Mouse (Mus musculus) T-cell, adult 2 months (primary cell): ENCODE data around the gene Rora.

Experiments
- DNase-seq: peaks from one replicate; pipeline ENCODE4 v3.0.0; 2022; ENCODE audit warnings: low spot score

Gene Rora

DNA sequence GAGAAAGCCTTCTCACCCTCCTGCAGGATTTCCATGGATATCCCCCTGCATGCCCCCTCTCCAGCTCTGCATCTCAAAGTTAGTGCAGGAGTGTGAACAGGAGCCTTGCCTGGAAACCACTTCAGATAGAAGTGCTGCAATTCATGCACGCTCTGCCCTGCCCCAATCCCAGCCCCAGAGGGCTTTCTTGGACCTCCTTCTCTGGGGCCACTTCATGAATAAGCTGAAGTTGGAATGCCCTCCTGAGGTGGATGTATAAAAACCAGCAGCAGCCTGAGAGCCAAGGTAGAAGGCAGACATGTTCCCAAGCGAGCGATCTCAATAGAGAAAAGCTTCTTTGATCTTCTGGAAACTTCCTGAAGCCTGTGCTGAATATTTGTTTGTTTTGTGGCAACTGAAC, 572.8 kb downstream of the Rora start:
- no peak for DNase-seq

DNA sequence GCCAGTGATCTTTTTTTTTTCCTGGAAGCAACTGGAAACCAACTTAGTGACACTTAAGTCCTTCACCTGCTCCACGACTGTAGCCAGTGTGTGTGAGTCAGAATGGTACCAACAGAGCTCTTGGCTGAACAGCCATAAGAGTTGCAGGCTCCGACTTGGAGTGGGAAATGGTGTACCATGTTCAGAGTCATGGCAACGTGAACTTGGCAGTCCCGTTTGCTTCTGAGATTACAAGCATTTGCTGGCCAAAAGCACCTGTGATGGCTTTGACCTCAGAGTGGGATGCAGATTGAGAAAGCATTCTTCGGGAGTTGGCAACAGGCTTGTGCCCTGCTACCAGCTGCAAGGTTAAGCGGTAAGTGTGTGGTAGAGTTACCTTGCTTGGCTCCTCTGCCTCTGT, 574.2 kb downstream of the Rora start:
- DNase-seq = no peak

DNA sequence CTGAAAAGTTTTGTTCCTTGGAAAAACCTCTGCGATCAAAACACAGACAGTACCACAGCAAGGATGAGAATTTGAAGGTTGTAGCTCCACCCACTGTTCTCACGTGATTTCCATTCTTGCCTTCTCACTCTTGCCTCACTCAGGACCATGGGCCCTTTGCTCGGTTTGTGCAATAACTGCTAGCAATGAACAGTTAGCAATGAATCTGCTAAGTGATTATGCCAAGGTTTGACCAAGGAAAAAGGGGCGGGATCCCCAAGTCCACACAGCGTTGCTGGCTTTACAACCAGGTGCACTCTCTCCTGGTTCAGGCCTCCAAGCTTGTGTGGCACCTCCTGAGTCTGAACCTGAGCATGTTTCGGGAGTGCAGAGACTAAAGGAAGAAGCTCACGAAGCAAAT, 576.3 kb downstream of the Rora start:
- DNase-seq = no peak

DNA sequence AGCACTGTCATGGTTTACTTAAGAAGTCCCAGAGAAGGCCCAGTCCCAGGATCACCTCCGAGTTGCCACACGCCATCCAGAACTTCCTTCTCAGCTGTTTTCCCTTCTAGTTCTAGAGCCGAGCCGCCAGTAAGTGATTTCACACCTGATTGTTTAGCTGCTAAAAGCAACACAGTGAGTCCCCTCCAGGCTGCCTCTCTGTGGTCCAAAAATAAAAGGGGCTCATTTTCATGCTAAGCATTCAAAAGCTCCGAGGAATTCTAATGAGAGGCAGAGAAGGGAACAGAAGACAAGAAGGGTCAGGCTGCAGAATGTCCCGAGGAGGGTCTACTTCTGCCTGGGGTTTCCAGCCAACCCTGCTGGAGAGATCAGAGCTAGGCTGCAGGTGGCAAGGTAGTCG, 580.9 kb downstream of the Rora start:
- no peak for DNase-seq

DNA sequence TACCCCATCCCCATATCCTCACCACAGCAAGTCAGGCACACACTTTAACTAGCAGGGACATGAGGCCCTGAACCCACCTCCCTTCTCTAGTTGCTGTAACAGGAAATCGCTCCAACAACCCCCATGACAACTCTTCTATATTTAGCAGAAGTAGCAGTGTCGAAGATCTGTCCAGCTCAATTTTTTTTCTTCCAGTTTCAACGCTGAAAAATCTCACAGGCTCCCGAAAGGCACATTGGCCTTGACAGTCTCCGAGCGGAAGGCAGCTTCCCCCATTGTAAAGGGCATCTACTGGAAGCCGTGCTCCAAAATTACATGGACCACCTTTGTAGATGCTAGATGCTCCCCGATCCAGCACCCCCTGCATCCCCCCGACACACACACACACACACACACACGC, 583.7 kb downstream of the Rora start:
- no peak for DNase-seq

DNA sequence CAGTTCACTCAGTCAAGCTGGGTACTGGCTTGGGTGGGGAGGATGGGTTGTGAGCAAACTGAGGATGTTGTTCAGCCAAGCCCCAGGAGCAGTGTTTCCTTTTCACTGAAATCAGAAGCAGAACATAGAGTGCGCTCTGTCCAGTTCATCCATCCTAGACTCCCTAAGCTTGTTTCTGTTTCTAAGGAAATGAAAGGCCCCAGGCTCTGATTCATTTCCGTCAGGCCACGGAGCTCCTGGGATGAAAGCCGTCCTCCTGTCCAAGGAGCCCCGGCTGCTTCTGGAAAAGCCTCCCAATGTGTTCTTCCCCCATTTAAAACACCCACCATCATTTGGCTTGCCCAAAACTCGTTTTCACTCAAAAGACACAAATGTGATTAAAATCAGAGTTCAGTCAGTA, 589.0 kb downstream of the Rora start:
- DNase-seq = no peak

DNA sequence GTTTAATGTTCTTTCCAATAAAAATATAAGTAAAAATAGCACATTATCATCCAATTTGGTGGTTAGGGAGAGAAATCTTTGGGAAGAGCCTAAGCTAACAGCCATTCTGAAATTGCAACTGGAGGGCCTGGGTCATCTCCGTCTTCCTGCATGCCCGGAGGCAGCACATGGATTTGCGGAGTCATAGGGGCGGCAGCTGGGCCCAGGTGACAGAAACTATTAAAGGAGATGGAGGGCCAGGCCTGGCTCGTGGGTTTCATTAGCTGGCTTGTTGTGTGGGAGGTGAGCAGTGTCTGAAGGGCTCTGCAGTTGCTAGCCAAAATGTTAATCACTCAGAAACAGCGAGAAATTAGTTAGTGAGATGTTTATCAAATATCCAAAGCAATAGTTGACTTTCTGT, 590.0 kb downstream of the Rora start:
- no peak for DNase-seq

DNA sequence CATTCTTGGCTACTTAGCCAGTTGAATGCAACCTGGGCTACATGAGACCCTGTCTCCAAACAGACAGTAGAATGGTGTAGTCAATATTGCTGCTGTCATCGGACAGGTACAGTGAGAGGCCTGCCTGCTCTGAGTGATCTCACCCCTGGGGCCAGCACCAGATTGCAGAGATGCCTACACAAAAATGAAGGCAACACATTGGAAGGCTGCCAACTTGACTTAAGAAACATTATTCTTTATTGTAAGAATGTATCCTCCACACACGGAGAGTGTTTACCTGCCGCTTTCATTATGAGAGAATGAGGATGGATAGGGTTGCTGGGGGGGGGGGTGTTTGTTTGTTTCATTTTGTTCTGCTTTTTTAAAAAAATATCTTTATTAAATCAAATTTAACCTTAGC, 592.6 kb downstream of the Rora start:
- no peak for DNase-seq

DNA sequence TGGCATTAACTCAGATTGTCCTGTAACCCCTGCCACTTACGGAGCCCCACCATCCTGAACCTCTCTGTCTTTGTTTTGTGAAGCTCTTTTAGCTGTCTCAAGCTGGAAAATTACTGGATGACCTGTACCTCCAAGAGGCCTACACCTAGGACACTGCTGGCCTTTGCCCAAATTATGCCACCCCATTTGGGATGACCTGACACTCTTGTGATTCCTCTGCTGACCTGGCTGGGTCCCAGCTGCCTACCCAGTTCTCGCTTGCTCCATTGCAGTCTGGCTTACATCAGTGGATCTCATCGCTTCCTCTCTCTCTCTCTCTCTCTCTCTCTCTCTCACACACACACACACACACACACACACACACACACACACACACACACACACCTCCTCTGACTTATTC, 596.0 kb downstream of the Rora start:
- DNase-seq = no peak

DNA sequence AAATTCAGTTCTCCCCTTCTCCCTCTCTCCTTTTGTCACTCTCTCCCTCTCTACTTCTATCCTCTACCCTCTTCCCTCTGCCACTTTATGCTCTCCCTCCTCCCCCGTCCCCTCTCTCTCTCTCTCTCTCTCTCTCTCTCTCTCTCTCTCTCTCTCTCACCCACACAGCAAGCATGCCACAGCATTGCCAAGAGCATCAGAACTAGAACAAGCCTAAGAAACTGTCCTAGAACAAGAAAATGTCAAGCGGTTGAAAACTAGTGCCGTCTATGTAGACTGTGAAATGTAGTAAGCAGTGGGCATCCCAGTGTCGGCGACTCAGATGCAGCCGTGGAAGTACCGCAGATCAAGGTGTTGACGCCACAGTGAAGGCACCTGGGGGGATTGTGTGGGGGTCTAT, 596.7 kb downstream of the Rora start:
- DNase-seq = no peak

DNA sequence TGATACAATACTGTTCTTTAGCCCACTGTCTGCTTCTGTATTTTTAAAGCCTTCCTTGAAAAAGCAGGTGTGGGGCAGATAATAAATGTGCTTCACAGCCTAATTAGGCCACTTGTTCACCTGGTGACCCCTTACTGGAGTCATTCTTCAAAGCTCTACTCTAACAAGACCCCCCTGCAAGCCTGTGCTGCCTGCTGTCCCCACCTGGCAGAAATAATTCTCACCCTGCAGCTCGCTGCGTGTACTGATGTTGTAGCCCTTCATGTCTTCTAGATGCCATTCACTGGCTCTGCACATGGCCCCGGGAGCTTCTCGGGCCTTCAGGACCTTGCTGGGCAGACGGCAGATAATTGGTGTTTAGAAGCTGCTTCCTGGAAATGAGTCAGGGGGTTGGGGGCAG, 604.9 kb downstream of the Rora start:
- DNase-seq = no peak

DNA sequence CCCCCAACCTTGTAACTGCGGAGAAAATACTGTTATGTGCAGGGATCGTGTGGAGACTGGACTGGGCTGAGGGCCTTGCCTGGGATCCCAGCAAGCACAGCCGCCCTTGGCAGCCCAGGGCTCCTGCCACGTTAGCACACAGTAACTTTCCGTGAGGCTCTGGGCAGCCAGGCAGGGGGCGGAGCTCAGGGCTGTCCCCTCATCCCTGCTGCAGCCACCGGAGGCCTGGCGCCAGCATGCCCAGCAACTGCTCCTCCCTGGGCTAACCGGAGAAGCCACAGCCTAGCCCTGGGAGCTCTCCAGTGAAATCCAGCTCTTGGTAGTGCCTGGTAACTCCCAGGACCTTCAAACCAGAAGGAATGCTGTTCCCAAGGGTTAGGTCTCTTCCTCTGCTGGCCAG, 605.8 kb downstream of the Rora start:
- no peak for DNase-seq

DNA sequence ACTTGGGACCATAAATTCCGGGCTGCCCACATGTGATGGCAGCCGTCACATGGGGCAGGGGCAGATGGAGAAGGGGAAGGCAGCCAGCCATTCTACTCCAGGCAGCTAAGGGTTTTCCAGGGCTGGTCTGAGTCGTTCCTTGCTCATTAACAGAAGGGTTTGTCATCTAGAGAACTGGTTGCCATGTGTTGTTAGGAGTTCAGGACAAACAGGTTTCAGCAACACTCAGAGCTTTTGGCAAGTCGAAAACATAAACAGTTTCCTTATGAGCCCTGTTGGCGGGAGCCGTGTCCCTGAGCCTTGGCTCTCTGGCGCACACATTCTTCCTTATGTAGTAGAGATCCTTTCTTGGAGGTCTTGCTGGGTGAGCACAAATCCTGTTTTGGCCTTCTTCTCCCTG, 611.6 kb downstream of the Rora start:
- no peak for DNase-seq

DNA sequence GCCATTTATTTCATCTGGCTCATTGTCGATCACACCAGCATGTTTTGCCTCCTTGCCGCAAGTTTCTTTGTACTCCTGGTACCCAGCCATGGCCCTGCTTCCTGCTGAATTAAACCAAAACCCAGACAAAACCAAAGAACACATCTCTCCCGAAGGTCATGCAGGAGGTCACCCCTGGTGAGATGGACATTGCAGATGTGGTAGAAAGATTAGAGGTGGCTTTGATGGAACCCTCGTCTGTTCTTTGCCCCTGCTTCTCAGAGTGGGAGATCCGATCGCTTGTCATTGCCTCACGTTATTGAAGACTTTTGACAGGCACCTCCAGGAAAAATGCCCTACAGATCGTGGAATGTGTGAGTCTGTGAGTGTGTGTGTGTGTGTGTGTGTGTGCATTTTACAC, 616.8 kb downstream of the Rora start:
- DNase-seq = no peak

DNA sequence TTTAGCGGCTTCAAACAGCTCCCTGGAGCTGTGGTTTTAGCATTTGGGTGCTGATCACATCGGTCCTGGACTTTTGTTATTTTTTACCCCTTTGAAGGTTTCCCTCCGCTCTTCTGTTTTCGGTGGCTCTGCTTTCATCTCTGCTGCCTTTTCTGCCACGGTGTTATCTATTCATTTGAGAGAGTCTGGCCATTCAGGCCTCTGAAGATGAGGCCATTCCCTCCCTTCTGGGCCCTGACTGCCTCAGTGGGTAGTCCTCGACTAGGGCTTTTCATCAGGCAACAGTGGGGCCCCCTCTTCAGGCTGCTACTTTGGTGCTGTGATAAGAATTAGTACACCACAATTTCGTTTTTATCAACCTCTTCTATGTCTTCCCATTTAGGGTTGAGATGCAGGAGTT, 617.3 kb downstream of the Rora start:
- DNase-seq = no peak

DNA sequence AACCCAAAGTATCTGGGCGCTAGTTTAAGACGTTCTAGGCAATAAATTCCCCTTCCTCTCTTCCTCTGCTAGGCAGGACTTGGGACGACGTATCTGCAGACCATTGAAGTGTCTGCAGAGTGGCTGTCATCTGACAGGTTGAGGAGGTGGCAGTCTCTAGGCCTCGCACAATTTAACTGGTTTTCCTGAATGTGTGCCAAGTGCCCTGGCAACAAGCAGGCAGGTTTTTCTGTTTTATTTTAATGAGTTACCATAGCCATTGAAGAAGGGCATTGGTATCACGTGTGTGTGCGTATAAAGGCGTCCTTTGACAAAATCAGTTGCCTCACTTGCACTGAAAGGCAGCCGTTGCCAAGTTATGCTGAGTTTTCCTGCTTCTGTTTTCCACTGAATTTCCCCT, 619.3 kb downstream of the Rora start:
- no peak for DNase-seq

DNA sequence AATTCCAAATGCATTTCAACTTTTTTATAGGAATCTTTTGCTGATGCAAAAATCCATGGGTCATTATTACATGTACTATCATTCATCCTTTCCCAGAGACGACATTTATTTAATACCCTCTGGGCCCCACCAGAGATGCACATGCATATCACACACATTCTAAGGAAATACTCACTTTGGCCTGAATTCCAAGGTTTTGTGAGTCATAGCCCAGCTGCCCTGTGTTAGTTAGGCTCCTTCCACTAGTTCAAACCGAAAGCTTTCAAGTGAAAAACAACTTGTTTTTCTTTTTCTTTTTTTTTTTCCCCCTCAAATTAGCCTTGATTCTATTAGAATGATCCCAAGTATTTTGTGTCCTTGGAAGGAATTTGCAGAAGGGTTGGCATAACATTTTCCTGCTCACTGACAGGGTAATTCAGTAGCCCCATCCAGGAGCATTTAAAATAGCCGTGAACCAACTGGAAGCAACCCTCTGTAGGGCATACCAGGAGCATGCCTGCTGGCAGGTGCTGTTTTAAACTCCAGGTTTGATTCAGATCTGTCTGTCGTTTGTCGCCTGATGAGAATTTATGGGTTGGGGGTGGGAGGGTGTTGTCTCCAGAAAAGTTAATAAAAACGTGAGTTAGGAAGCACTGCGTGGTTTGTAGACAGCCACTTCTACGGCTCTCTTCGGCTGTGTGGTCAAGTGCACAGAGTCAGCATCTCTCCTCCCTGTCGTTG, 621.3 kb downstream of the Rora start:
- no peak for DNase-seq

DNA sequence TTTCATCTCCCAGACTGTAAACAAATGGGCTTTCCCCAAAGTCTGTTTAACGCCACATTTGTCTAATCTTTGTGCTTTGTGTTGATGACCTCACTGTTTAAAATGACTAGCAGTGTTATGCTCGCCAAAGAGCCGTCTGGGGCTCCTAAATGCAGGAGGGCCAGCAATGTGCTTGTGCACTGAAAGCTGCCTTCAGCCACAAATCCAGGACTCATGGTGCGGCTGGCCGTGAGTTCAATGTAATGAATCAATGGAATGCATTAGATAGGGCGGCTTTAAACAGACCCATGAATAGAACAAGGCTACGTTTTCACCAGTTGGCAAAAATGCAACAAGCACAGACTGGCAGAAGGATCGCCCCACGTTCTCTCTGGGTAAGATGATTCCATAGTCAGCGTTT, 623.7 kb downstream of the Rora start:
- no peak for DNase-seq

DNA sequence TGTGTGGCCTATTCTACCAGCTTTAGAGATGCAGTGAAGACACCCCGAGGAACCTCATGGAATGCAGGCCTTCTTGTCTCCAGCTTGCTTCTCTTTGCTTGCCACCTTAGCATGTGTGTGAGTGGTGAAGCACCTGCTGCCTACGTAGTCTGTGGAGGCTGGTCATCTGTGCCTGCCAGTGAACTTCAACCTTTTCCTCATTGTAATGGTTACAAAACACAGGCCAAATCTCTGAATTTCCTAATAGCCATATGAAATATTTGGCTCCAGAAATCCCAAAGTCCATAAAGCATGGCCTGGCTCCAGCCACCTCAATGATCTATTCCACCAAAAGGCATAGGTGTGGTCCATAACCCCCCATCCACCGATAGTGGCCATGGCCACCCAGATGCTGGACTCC, 631.4 kb downstream of the Rora start:
- no peak for DNase-seq

DNA sequence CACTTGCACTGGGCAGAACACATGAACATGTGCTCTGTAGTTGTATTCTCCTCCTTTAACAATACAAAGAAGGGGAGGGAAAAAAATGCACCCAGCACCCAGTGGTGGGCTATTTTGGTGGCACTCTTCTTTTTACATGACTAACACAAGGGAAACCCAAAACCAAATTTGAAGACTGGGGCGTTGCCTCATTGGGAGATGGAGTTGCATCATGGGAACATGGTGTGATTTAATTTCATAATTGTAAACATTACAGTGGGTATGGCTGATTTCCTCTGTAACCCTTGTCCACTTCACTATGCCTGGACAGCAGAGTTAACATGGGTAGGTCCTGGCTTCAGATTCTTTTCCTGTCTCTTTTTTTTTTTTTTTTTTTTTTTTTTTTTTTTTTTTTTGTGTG, 634.5 kb downstream of the Rora start:
- DNase-seq = no peak

DNA sequence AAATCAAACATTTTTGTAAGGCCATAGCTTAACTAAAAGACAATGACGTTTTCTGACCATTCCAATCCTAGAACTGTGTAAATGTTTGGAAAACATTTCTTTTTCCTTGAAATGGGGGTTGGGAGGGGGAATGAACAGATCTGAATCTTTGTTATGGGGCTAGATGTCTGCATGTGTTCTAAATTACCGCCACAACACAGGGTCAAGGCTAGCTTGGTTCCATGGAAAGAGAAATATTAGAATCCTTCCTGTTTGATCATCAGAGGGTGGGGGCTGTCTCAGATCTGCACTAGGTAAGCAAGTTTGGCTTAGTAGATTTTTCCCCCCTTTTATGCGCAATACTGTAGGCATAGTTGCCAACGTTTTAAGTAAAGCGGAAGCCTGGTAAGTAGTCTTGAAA, 635.0 kb downstream of the Rora start:
- DNase-seq = no peak

DNA sequence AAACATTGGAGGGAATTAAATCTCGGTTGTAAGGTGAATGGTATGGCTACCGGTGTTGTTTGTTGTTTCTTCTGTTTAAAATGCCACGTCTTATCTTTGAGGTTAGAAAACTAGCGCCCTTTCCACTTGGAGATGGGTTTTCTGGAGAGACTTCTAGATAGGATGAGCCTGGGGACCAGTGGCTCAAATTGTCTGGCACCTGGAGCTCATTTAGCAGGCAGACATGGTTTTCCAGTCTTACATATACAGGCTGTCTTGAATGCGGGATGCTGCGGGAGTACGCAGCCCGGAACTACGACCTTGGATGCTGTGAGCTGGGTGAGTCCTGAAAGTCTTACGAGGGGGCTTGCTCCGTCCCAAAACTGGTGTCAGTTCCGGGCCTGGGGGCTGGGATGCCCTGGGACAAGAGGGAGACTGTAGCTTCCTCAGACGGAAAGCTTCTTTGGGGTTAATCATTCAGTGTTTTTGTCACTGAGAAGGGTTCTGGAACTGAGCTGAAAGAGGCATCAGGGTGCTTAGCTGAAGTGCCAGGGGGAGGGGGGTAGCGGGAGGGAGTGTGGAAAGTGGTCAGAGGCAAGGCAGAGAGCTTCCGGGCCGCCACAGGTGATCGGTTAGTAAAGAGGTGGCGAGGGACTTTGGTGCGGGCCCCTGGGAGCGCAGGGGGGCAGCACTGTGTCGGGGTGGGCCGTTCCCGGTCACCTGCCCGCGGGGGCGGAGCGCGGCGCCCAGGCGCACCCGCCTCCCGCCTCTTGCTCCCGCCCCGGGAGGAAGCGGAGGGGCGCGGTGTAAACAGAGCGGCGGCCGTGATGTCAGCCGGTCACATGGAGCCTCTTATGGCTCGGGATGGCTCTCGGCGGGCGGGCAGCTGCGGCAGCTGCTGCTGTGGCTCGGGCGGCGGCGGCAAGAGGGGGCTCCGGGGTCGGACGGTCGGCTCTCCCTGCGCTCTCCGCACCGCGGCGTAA, 635.8 kb downstream of the Rora start:
- peak; percentile 91 for DNase-seq

DNA sequence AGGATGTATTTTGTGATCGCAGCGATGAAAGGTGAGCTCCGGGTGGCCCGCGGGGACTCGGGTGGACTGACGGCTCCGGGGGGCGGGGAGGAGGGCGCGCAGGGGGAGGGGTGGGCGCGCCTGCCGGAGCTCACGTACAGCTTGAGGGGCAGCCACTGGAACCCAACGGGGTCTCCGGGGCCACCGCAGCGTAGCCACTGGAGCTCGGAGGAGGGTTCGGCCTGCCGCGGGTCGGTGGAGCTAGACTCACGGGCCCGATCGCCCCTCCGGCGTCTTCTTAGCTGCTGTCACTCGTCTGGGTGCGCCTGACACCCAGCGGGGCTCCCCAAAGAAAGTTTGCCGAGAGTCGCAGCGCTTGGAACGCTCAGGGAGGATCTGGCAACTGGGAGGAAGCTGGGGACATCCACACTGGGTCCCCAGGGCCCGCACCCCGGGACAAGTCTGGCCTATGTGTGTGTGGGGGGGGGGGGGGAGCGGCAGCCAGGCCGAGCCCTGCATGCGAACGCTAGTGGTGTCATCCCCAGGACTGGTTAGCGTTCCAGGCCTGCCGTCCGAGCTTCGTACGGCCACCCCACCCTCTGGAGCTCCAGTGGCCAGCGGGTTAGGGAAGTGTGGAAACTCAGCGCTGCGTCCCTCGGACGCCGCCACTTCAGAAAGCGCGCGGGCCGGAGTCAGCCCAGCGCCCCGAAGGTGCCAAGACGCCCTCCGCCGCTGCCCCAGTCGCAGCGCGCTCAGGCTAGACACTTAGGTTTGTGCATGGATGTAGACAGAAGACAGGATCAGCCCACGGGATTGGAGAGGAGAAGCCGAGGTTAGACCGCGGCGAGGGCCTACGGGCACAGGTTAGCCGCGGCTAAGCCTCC, 636.7 kb downstream of the Rora start:
- DNase-seq = peak; percentile 34
